Comparison of ENCODE assay signal across 13 mouse cellular contexts in the genomic region with DNA sequence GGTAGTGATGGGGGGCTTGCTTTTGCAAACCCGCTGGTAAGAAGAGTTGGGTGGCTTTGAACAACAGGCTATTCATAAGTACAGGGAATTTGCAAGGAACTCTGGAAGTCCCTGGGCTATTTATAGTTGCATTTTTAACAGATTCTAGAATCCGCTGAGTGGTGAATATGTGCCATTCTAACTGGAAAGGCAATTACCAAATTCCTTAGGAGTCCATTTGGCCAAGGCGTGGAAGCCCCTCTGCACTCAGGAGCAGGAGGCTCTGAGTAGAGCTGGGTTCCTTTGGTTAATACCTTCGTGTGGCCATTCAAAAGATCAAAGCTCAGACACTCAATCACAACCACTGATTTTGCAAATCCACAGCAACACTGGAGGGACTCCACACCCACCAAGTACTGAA.
"Had no signal": no experiment of that assay in that cellular context is flagged by ENCODE, and none has a peak within 500 bp of the region (broad histone marks: within the 10 kb centered on the region; RNA-seq: fewer than 3 reads in every experiment).

No protein-coding gene starts in this region.

- DNase-seq: kidney, adult 18-20 months; kidney, postnatal 10 days; kidney, postnatal 4 days; lung, embryonic 14.5 days; lung, postnatal 14 days; right cerebral cortex, adult 18-20 months; thymus, postnatal 4 days had no signal

- ATAC-seq: liver, embryonic 12.5 days; midbrain, embryonic 16.5 days had no signal

- H3K4me3 ChIP-seq: layer of hippocampus, adult 2 months; liver, embryonic 12.5 days; midbrain, embryonic 12.5 days; neural tube, embryonic 13.5 days had no signal

- H3K27ac ChIP-seq: layer of hippocampus, adult 2 months; liver, embryonic 12.5 days; midbrain, embryonic 12.5 days; neural tube, embryonic 13.5 days; stomach, postnatal 0 days had no signal

- H3K9me3 ChIP-seq: liver, embryonic 12.5 days; midbrain, embryonic 12.5 days; neural tube, embryonic 13.5 days had no signal

- H3K36me3 ChIP-seq: liver, embryonic 12.5 days; midbrain, embryonic 12.5 days; neural tube, embryonic 13.5 days had no signal

- H3K4me1 ChIP-seq: liver, embryonic 12.5 days; midbrain, embryonic 12.5 days had no signal

- H3K9ac ChIP-seq: liver, embryonic 12.5 days; lung, embryonic 14.5 days; midbrain, embryonic 12.5 days; neural tube, embryonic 13.5 days had no signal

- H3K4me2 ChIP-seq: liver, embryonic 12.5 days; lung, embryonic 14.5 days; midbrain, embryonic 12.5 days; neural tube, embryonic 13.5 days had no signal

- H3K27me3 ChIP-seq: liver, embryonic 12.5 days; midbrain, embryonic 12.5 days; neural tube, embryonic 13.5 days had no signal
